Mouse (Mus musculus) regulatory T cell (primary cell): Measurements from ENCODE around the gene Ttll9.

Experiments
- in situ Hi-C: fragments of 300-600 bp; cut with MboI, MseI; formaldehyde crosslinking; loops from one replicate; pipeline ENCODE4 v1.15.1; 2025; ENCODE audit warnings: high pct_unique_total_duplicates

Gene Ttll9

GRCm38 (mm10) chr2:153013724-153014515, 51.6 kb downstream of the Ttll9 start:
- in situ Hi-C loops, result loop anchor here (25.0 kb wide), 1 partner anchor 1327 kb away; no protein-coding TSS in a partner anchor

- in situ Hi-C loops, result loop anchor here (5.0 to 25.0 kb wide), 2 partner anchors 103 to 1328 kb away; partner anchors contain the start of gene Mylk2
Observed at GRCm38 (mm10) chr2:153014758-153015593, 52.7 kb downstream of the Ttll9 start, which contains the start of gene Pdrg1. Gene Pdrg1, minus strand, starts transcription at chr2:153015427.

- in situ Hi-C loops, result loop anchor here (5.0 to 25.0 kb wide), 2 partner anchors 104 to 1329 kb away; partner anchors contain the start of gene Mylk2
Observed at GRCm38 (mm10) chr2:153015804-153016203, 53.5 kb downstream of the Ttll9 start.

- in situ Hi-C loops, result loop anchor here (5.0 to 25.0 kb wide), 2 partner anchors 104 to 1329 kb away; partner anchors contain the start of gene Mylk2
Observed at GRCm38 (mm10) chr2:153016786-153017185, 54.5 kb downstream of the Ttll9 start.

GRCm38 (mm10) chr2:153019355-153019754, 57.1 kb downstream of the Ttll9 start:
- in situ Hi-C loops, result loop anchor here (5.0 to 25.0 kb wide), 2 partner anchors 107 to 1332 kb away; partner anchors contain the start of gene Mylk2

GRCm38 (mm10) chr2:153021163-153021562, 58.9 kb downstream of the Ttll9 start:
- in situ Hi-C loops, result loop anchor here (25.0 kb wide), 1 partner anchor 1334 kb away; no protein-coding TSS in a partner anchor

GRCm38 (mm10) chr2:153022855-153023254, 60.6 kb downstream of the Ttll9 start:
- in situ Hi-C loops, result loop anchor here (25.0 kb wide), 1 partner anchor 1336 kb away; no protein-coding TSS in a partner anchor

- in situ Hi-C loops, result no loop called here
Observed at GRCm38 (mm10) chr2:153026052-153026451, 63.8 kb downstream of the Ttll9 start.

GRCm38 (mm10) chr2:153027501-153027900, 65.2 kb downstream of the Ttll9 start:
- in situ Hi-C loops, result no loop called here

GRCm38 (mm10) chr2:153030422-153030821, 68.1 kb downstream of the Ttll9 start:
- in situ Hi-C loops, result no loop called here

GRCm38 (mm10) chr2:153031126-153032082, 69.1 kb downstream of the Ttll9 start, which contains the start of gene Xkr7:
Gene Xkr7, plus strand, starts transcription at chr2:153031852.
- in situ Hi-C loops, result no loop called here

GRCm38 (mm10) chr2:153032083-153032842, 70.0 kb downstream of the Ttll9 start:
- in situ Hi-C loops, result no loop called here

- in situ Hi-C loops, result no loop called here
Observed at GRCm38 (mm10) chr2:153032973-153033372, 70.7 kb downstream of the Ttll9 start.

- in situ Hi-C loops, result no loop called here
Observed at GRCm38 (mm10) chr2:153033545-153034230, 71.4 kb downstream of the Ttll9 start.

GRCm38 (mm10) chr2:153036690-153037089, 74.4 kb downstream of the Ttll9 start:
- in situ Hi-C loops, result no loop called here

- in situ Hi-C loops, result no loop called here
Observed at GRCm38 (mm10) chr2:153043886-153044285, 81.6 kb downstream of the Ttll9 start.

GRCm38 (mm10) chr2:153045884-153046299, 83.6 kb downstream of the Ttll9 start:
- in situ Hi-C loops, result no loop called here

GRCm38 (mm10) chr2:153047828-153048465, 85.7 kb downstream of the Ttll9 start:
- in situ Hi-C loops, result no loop called here
